Mouse (Mus musculus): ENCODE data around the gene Nfxl1.

DNA sequence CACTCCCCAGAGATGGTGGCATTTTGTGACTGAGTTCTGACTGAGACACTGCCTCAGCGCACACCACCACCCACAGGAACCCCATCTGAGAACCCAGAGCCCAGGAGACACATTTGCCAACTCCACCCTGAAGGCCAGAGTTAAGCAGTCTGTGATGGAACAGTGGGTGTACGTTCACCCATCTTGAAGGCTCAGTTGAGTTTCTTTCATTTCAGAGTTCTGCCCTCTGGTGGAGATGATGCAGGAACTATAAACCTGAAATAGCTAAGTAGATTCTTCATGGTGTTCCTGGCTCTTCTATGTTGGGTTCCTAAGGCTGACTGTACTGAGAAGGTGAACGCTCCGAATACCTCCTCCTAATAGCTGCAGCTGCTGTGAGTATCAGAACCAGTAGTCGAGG, 53.7 kb downstream of the Nfxl1 start:
- no peak for TF ChIP-seq GATA1 (IDR thresholded peaks at IDR 0.05; ENCODE audit: borderline replicate concordance, low read length)
- no peak for TF ChIP-seq CTCF (IDR thresholded peaks at IDR 0.05; ENCODE audit: low read depth, low read length)
- no peak for TF ChIP-seq POLR2AphosphoS5 (IDR thresholded peaks at IDR 0.05; ENCODE audit: insufficient replicate concordance, low read depth, low read length)
- no peak for TF ChIP-seq GATA2 (IDR thresholded peaks at IDR 0.05; ENCODE audit: borderline replicate concordance, low read depth, low read length)

Measured in G1E (cell line).